Mouse (Mus musculus): Measurements from ENCODE around the gene Hcls1. TPM values are rescaled to one million over a fixed set of nuclear protein-coding genes. Genes with fewer than 3 reads are reported as not detected.

The Hcls1 gene
- polyA plus RNA-seq, 1 experiment from 2014 or later, result 1.1 TPM

Other genes with a start within 250 kb of the Hcls1 start
- gene Ildr1, start 241.0 kb upstream of the Hcls1 start, polyA plus RNA-seq (2014; fragmentation: Nextera tagmentation; extraction: Ambion mirVana), result 0.05 TPM in 1 of 2 replicates, not detected in the other
- 1.5 and 1.7 TPM in 2 replicates for gene Slc15a2, start 150.0 kb upstream of the Hcls1 start, polyA plus RNA-seq (2014; fragmentation: Nextera tagmentation; extraction: Ambion mirVana)
- gene Iqcb1, start 106.6 kb upstream of the Hcls1 start, polyA plus RNA-seq (2014; fragmentation: Nextera tagmentation; extraction: Ambion mirVana), result 73.6 and 85.6 TPM in 2 replicates
- 0.86 and 1.9 TPM in 2 replicates for gene Eaf2, start 60.0 kb upstream of the Hcls1 start, polyA plus RNA-seq (2014; fragmentation: Nextera tagmentation; extraction: Ambion mirVana)
- 78.4 and 84.6 TPM in 2 replicates for gene Golgb1, start 59.8 kb upstream of the Hcls1 start, polyA plus RNA-seq (2014; fragmentation: Nextera tagmentation; extraction: Ambion mirVana)
- gene Fbxo40, start 55.5 kb downstream of the Hcls1 start, polyA plus RNA-seq (2014; fragmentation: Nextera tagmentation; extraction: Ambion mirVana), result 0.03 TPM in 1 of 2 replicates, not detected in the other
- gene Polq, start 76.8 kb downstream of the Hcls1 start, polyA plus RNA-seq (2014; fragmentation: Nextera tagmentation; extraction: Ambion mirVana), result 11.0 and 11.7 TPM in 2 replicates

Measured in midbrain, embryonic 11.5 days (tissue).